Mouse (Mus musculus): ENCODE results near the gene Pde6d. TPM values are rescaled to one million over a fixed set of nuclear protein-coding genes. Genes with fewer than 3 reads are reported as not detected.

Pde6d gene
- polyA plus RNA-seq, 1 experiment from 2014 or later = 103 TPM

DNA sequence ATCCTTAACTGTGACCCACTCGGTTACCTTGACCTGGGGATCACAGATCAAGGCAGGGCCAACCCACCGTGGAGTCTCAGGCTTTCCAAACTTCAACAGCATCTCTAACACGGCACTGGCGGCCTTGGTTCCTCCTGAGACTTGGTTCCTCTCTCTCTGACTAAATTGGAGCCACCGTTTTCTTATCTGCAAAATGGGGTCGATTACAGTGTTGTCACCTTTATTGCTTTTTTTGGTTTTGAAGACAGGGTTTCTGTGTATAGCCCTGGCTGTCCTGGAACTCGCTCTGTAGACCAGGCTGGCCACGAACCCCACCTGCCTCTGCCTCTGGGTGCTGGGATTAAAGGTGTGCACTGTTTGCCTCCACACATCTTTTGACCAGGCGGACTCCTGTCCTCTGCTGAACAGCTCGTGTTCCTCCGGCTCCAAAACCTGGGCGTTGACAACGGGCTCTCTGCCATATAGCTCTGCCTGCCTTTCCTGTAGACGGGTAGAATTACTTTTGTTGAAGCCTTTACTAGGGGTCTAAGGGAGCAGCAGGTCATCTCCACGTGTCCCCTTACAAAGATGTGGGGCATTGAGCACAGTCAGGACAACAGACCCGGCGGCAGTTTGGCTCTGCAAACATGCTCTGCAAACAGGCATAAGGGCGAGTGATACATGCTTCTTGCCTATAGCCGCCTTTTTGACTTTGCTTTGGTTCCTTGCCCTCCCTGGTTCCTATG is 77.6 kb downstream of the Pde6d start:
- Histone ChIP-seq H3K4me3 (peak overlapping the region; percentile 48), H3K4me1 (replicated peaks) (peaks cover 72% of the 10 kb centered on the region), H3K27me3 (no peaks in the 10 kb centered on the region), H3K9ac (peak overlapping the region; percentile 85), H3K36me3 (no peaks in the 10 kb centered on the region), H3K4me2 (peak overlapping the region; percentile 75), H3K9me3 (no peaks in the 10 kb centered on the region), H3K27ac (replicated peaks) (peak overlapping the region; percentile 98)
- WGBS = 15% methylated on average over 19 of the region's 19 CpGs
- ATAC-seq (ENCODE audit: low read depth) = no peak; the same call in 1 of the 2 replicates

DNA sequence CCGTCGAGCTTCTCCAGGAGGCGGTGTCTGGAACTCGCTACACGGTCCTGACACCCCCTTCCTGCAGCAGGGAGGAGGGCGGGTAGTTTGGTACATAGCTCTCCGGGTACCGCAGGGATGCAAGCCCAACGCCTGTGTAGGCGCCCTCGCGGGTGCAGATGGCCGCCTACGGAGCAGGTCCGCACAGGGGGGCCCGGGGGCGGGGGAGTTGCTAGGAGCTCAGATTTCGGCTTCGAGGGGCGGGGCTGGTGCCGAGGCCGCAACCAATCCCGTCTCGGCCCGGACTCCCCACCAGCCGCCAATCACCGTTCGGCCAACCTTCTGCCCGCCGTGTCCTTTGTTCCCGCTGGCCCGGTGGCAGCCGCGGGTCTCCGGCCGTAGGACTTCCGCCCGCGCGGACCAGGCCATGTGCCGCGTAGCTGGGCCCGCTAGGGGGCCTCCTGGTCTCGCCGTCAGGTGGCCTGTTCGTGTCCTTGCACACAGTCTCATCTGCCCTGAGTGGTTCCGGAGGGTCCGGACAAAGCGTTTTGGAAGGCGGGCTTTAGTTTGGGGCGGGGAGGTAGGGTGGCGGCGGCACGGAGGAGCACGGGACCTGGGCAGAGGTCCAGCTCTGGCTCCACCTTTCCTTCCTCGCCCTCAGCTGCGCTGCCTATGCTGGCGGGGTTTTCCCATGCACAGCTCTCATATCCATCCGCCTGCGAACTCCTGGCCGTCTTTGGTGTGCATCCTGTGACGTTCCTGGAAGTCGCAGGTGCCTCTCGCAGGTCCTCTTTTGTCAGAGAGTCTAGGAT is 78.3 kb downstream of the Pde6d start:
- under 1% methylated on average over 56 of the region's 64 CpGs for WGBS
- H3K4me2 ChIP-seq = peak overlapping the region; percentile 75
- H3K4me3 ChIP-seq = peak overlapping the region; percentile 48
- peaks cover 69% of the 10 kb centered on the region for H3K4me1 ChIP-seq (replicated peaks)
- H3K36me3 ChIP-seq = no peaks in the 10 kb centered on the region
- no peaks in the 10 kb centered on the region for H3K27me3 ChIP-seq
- no peaks in the 10 kb centered on the region for H3K9me3 ChIP-seq
- peak overlapping the region; percentile 85 for H3K9ac ChIP-seq
- ATAC-seq (ENCODE audit: low read depth) = peak; percentile 86
- peak overlapping the region; percentile 98 for H3K27ac ChIP-seq (replicated peaks)

DNA sequence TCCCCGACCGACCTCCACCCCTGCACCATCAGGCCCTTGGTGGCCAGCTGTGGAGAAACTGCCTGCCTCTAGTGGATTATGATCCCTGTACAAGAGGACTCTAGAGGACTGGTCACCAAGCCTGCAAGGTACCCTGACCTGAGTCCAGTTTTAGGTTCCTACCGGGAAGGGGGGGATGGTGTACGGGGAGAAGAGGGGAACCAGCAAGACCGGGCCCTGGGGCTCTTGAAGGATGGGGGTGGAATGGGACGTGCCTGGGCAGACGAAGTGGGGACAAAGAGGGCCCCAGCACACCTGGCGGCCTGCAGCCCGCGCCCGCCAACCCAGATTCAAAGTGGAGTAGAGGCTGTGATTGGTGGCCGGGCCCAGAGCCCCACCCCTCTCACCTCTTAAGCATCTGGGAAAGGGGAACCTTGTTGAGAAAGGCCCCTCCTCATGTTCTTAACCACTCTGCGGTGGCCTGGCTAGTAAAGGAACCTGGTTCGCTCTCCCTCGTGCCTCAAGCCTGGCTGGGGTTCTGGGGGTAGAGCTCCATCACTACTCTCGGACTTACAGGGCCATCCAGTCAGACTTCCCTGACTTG is 79.2 kb downstream of the Pde6d start:
- H3K9ac ChIP-seq = peak overlapping the region; percentile 85
- peaks cover 73% of the 10 kb centered on the region for H3K4me1 ChIP-seq (replicated peaks)
- peak overlapping the region; percentile 98 for H3K27ac ChIP-seq (replicated peaks)
- H3K27me3 ChIP-seq = no peaks in the 10 kb centered on the region
- H3K4me2 ChIP-seq = peak overlapping the region; percentile 75
- H3K9me3 ChIP-seq = no peaks in the 10 kb centered on the region
- ATAC-seq (ENCODE audit: low read depth) = peak; percentile 0; the same call in 1 of the 2 replicates
- no peaks in the 10 kb centered on the region for H3K36me3 ChIP-seq
- 11% methylated on average over 16 of the region's 16 CpGs for WGBS
- peak overlapping the region; percentile 48 for H3K4me3 ChIP-seq

DNA sequence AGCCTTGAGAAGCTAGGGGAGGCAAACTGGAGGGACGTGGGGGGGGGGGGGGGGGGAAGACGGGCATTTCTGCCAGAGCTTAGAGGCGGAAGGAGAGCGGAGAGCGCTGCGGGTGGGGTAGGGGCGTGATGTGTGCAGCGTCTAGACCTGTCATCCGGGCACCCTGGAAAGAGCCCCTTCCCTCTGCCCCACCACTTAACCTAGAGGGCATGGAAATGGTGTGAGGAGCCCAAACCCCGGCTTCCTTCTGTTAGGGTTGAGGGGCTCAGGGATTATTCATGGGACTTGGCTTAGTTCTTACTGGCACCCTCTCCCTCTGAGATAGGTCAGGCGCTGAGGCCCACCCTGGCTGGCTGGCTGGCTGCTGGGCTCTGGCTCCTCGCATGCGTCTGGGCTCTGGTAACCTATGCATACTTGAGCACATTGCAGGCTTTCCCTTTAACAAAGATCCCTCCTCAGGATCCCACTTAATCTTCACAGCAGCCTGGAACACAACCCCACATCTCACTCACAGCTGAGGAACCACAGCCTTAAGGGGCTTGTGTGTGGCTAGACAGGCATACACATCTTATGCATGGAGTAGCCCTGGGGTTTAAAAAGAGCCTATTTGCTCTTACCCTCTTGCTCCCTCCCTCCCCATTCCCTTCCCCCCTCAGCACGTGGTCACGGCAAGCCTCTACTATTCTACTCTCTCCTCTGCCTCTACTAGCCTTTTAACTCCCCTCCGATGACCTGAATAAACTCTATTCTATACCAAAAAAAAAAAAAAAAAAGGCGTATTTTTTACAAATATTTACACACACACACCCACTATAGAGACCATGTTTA is 80.0 kb downstream of the Pde6d start:
- Histone ChIP-seq H3K36me3 (no peaks in the 10 kb centered on the region), H3K27me3 (no peaks in the 10 kb centered on the region), H3K27ac (replicated peaks) (peak overlapping the region; percentile 98), H3K4me3 (no peak overlapping the region), H3K4me1 (replicated peaks) (peaks cover 81% of the 10 kb centered on the region), H3K9me3 (no peaks in the 10 kb centered on the region), H3K9ac (peak overlapping the region; percentile 58), H3K4me2 (peak overlapping the region; percentile 75; the same call in 1 of the 2 replicates)
- WGBS = 25% methylated on average over 15 of the region's 17 CpGs
- ATAC-seq (ENCODE audit: low read depth) = no peak

DNA sequence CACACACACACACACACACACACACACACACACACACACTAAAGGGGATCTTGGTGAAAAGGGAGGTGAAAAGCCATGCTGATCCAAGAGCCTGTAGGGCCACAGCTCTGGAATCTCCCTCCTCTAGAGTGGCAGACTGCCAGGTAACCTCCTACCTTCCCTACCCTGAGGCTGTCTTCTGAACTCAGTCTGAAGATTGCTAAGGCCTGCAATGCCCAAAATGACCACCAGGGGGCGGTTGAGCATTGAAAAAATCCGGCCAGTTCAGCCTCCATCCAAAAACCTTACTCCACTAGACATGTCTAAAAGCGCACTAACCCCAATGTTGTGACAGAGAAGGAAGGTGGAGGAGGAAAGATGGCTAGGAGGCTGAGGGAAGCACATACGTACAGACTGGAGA is 80.9 kb downstream of the Pde6d start:
- Histone ChIP-seq H3K9ac (peak overlapping the region; percentile 58; the same call in 1 of the 2 replicates), H3K9me3 (no peaks in the 10 kb centered on the region), H3K27ac (replicated peaks) (peak overlapping the region; percentile 81), H3K4me1 (replicated peaks) (peaks cover 81% of the 10 kb centered on the region), H3K4me3 (no peak overlapping the region), H3K36me3 (no peaks in the 10 kb centered on the region), H3K27me3 (no peaks in the 10 kb centered on the region), H3K4me2 (peak overlapping the region; percentile 11)
- WGBS = 2% methylated on average over 4 of the region's 4 CpGs
- ATAC-seq (ENCODE audit: low read depth) = peak; percentile 1; the same call in 1 of the 2 replicates

DNA sequence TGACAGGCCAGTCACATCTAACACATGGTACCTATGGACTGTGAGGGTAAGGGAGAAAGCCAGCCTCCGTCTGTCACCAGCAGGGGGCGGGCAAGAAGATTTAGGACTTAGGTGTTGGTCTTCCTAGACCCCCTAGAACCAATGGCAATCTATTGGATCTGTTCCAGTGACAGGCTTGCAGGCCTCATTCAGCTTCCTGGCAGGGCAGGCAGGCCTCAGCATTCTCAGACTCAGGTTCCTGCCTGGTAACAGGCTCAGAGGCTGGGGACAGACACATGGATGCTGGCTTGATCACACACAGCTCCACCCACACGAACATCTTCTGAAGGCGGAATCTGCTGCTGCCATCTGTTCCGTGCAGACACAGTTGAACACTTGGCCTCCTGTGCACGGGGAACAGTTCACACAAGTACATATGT is 81.3 kb downstream of the Pde6d start:
- Histone ChIP-seq H3K4me2 (no peak overlapping the region), H3K27ac (replicated peaks) (peak overlapping the region; percentile 61), H3K4me1 (replicated peaks) (peaks cover 77% of the 10 kb centered on the region), H3K4me3 (no peak overlapping the region), H3K9me3 (no peaks in the 10 kb centered on the region), H3K9ac (no peak overlapping the region), H3K36me3 (no peaks in the 10 kb centered on the region), H3K27me3 (no peaks in the 10 kb centered on the region)
- WGBS = 32% methylated on average over 6 of the region's 6 CpGs
- no peak for ATAC-seq (ENCODE audit: low read depth)

DNA sequence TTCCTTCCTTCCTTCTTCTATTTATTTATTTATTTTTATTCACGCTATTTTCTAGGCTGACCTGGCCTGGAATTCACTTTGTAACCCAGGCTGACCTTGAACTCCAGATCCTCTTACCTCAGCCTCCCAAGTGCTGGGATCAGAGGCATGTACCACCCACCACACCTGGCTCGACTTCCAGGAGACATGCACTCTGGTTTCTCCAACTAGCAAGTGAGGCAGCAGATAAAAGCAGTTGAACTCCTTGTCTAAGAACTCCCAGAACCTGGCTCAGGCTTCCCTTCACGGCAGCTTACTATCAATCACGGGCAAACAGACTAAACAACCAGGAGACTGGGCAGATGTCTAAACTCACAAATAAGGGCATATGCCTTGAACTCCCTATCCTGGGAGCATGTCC is 81.7 kb downstream of the Pde6d start:
- no peak overlapping the region for H3K4me3 ChIP-seq
- peak overlapping the region; percentile 61 for H3K27ac ChIP-seq (replicated peaks)
- no peaks in the 10 kb centered on the region for H3K27me3 ChIP-seq
- no peak for ATAC-seq (ENCODE audit: low read depth)
- H3K4me1 ChIP-seq (replicated peaks) = peaks cover 73% of the 10 kb centered on the region
- no peaks in the 10 kb centered on the region for H3K9me3 ChIP-seq
- H3K36me3 ChIP-seq = no peaks in the 10 kb centered on the region
- H3K9ac ChIP-seq = no peak overlapping the region
- no peak overlapping the region for H3K4me2 ChIP-seq
- 73% methylated on average over 4 of the region's 4 CpGs for WGBS

DNA sequence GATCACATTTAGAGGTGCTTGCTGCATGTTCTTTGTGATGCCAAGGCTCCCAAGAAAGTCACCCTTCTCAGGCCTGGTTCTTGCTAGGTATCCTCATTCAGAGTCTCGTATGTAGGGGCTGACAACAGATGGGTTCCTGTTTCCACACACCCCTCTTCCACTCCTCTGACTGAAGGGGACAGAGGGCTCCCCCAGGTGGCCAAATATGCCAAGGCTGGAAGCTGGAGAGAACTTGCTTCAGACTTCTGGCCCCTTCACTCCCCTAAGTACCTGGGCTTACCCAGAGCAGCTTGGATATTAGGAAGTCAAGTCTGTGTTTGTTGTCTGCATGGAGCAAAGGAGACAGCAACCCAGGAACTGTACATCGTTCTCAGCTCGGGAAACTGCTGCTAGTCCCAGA is 82.5 kb downstream of the Pde6d start:
- no peaks in the 10 kb centered on the region for H3K9me3 ChIP-seq
- H3K27ac ChIP-seq (replicated peaks) = no peak overlapping the region
- 38% methylated on average over 3 of the region's 3 CpGs for WGBS

DNA sequence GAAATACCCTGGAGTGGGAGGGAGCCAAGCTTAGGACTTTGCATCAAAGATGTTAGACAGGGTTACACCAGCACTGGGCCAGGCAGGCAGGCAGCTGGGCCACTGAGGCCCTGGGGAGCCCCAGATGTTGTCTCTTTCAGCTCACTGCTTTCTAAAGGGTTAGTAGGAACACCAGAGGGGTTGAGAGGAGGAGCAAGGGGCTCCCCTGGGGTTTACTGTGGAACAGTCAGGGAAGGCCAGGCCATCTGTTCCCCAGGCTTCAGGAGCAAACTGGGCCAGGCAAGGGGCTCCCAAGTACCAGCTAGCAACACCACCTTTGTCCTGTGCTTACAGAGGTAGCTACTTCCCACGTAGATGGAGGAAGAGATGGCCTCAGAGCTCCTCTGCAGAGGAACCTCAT is 83.8 kb downstream of the Pde6d start:
- H3K27ac ChIP-seq (replicated peaks) = peak overlapping the region; percentile 72
- no peak for ATAC-seq (ENCODE audit: low read depth)
- no peak overlapping the region for H3K4me3 ChIP-seq
- 50% methylated on average over 1 of the region's 1 CpGs for WGBS
- no peaks in the 10 kb centered on the region for H3K36me3 ChIP-seq
- H3K9ac ChIP-seq = no peak overlapping the region
- no peaks in the 10 kb centered on the region for H3K9me3 ChIP-seq
- H3K4me1 ChIP-seq (replicated peaks) = peaks cover 56% of the 10 kb centered on the region
- H3K4me2 ChIP-seq = no peak overlapping the region
- no peaks in the 10 kb centered on the region for H3K27me3 ChIP-seq

More for the DNA sequence above, 82.5 kb downstream of the Pde6d start:
- Histone ChIP-seq H3K4me3 (no peak overlapping the region), H3K4me1 (replicated peaks) (peaks cover 65% of the 10 kb centered on the region), H3K9ac (no peak overlapping the region), H3K36me3 (no peaks in the 10 kb centered on the region), H3K4me2 (no peak overlapping the region), H3K27me3 (no peaks in the 10 kb centered on the region)
- no peak for ATAC-seq (ENCODE audit: low read depth)

DNA sequence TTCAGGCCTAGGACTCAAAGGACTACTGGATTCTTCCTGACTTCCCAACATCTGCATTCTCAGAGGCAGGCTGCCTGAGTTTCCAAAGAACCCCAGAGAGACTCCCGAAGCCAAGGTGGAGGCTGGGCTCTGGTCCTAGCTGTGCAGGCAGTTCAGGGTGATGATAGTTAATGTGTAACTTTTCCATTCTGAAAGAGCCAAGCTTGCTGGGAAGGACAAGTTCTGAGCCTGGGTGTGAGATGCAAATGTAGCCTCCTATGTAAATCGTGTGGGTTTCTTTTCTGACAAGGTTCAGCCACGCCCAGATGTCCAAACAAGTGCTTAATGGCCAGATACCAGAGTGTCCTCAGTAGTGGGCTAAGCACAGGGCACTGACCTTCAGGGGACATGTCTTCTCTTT is 84.4 kb downstream of the Pde6d start:
- H3K4me2 ChIP-seq = no peak overlapping the region
- peaks cover 50% of the 10 kb centered on the region for H3K4me1 ChIP-seq (replicated peaks)
- peak overlapping the region; percentile 72 for H3K27ac ChIP-seq (replicated peaks)
- no peak for ATAC-seq (ENCODE audit: low read depth)
- no peaks in the 10 kb centered on the region for H3K36me3 ChIP-seq
- no peaks in the 10 kb centered on the region for H3K9me3 ChIP-seq
- WGBS = 31% methylated on average over 3 of the region's 3 CpGs
- H3K9ac ChIP-seq = no peak overlapping the region
- no peak overlapping the region for H3K4me3 ChIP-seq
- no peaks in the 10 kb centered on the region for H3K27me3 ChIP-seq

DNA sequence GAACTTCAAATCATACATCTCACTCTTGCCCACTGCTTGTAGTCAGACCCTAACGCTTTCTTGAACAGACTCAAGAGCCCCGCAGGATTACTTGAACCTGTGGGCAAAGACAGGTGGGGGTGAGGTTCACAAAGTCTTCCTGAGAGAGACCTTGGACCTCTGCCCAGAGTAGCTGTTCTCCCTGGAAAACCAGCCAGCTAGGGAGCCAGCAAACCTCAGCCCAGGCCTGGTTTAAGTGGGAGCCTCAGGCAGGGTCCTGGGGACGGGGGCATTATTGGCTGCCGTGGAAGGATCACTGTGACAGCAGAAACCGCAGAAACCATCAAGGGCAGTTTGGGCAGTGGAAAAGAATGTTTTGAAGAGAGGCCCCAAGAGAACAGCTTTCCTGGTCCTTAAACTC is 85.1 kb downstream of the Pde6d start:
- H3K4me1 ChIP-seq (replicated peaks) = peaks cover 45% of the 10 kb centered on the region
- peak overlapping the region; percentile 72; the same call in 1 of the 2 replicates for H3K27ac ChIP-seq (replicated peaks)
- no peaks in the 10 kb centered on the region for H3K9me3 ChIP-seq
- H3K27me3 ChIP-seq = no peaks in the 10 kb centered on the region
- no peak for ATAC-seq (ENCODE audit: low read depth)
- H3K9ac ChIP-seq = no peak overlapping the region
- no peaks in the 10 kb centered on the region for H3K36me3 ChIP-seq
- 85% methylated on average over 5 of the region's 5 CpGs for WGBS
- H3K4me3 ChIP-seq = no peak overlapping the region
- H3K4me2 ChIP-seq = no peak overlapping the region
